Mouse (Mus musculus) gastrocnemius, postnatal 14 days (tissue): ENCODE data around the gene Zfhx3. TPM values are rescaled to one million over a fixed set of nuclear protein-coding genes. Genes with fewer than 3 reads are reported as not detected.

Source experiments
- DNase-seq: peaks from one replicate; pipeline ENCODE4 v3.0.0; 2021; ENCODE audit warnings: mixed read lengths
- intact Hi-C: fragments of 180-260 bp; cut with DNase I; formaldehyde crosslinking; loops from one replicate; pipeline ENCODE4 v1.15.1; 2025; ENCODE audit warnings: low total_unique reads
- total RNA-seq, 2 experiments: library from RNA; stranded (reverse); gene quantifications; 2 replicates each; pipeline ENCODE4 v1.2.3; 2021

Gene Zfhx3
- total RNA-seq, 2 experiments from 2014 or later, result 9.7 to 10.8 TPM

- intact Hi-C loops, result no loop called here
- no peak for DNase-seq
These were observed 459.7 kb downstream of the Zfhx3 start for GRCm38 (mm10) chr8:108402149-108402548.

GRCm38 (mm10) chr8:108406716-108407494, 464.5 kb downstream of the Zfhx3 start:
- intact Hi-C loops, result no loop called here
- DNase-seq, result no peak

GRCm38 (mm10) chr8:108419162-108419844, 476.9 kb downstream of the Zfhx3 start:
- intact Hi-C loops, result no loop called here
- DNase-seq, result no peak

- intact Hi-C loops, result no loop called here
These were observed 480.1 kb downstream of the Zfhx3 start for GRCm38 (mm10) chr8:108422521-108422920.

GRCm38 (mm10) chr8:108424337-108424736, 481.9 kb downstream of the Zfhx3 start:
- intact Hi-C loops, result no loop called here
- peak; percentile 16 for DNase-seq

More at GRCm38 (mm10) chr8:108422521-108422920, 480.1 kb downstream of the Zfhx3 start:
- no peak for DNase-seq

- intact Hi-C loops, result no loop called here
- DNase-seq, result no peak
These were observed 490.9 kb downstream of the Zfhx3 start for GRCm38 (mm10) chr8:108433321-108433720.

GRCm38 (mm10) chr8:108434510-108434909, 492.1 kb downstream of the Zfhx3 start:
- no peak for DNase-seq
- intact Hi-C loops, result no loop called here

GRCm38 (mm10) chr8:108436336-108436735, 493.9 kb downstream of the Zfhx3 start:
- DNase-seq, result no peak
- intact Hi-C loops, result no loop called here

- DNase-seq, result no peak
These were observed 494.9 kb downstream of the Zfhx3 start for GRCm38 (mm10) chr8:108437316-108437830.

GRCm38 (mm10) chr8:108440476-108440875, 498.0 kb downstream of the Zfhx3 start:
- intact Hi-C loops, result no loop called here

More at GRCm38 (mm10) chr8:108437316-108437830, 494.9 kb downstream of the Zfhx3 start:
- intact Hi-C loops, result no loop called here

GRCm38 (mm10) chr8:108450847-108451246, 508.4 kb downstream of the Zfhx3 start:
- DNase-seq, result no peak
- intact Hi-C loops, result no loop called here

More at GRCm38 (mm10) chr8:108440476-108440875, 498.0 kb downstream of the Zfhx3 start:
- no peak for DNase-seq

- no peak for DNase-seq
- intact Hi-C loops, result no loop called here
These were observed 512.3 kb downstream of the Zfhx3 start for GRCm38 (mm10) chr8:108454561-108455311.

- intact Hi-C loops, result no loop called here
- DNase-seq, result no peak
These were observed 524.2 kb downstream of the Zfhx3 start for GRCm38 (mm10) chr8:108466653-108467052.

- no peak for DNase-seq
- intact Hi-C loops, result no loop called here
These were observed 525.0 kb downstream of the Zfhx3 start for GRCm38 (mm10) chr8:108467172-108468035.

GRCm38 (mm10) chr8:108470269-108470668, 527.8 kb downstream of the Zfhx3 start:
- DNase-seq, result no peak
- intact Hi-C loops, result no loop called here

- intact Hi-C loops, result no loop called here
- no peak for DNase-seq
These were observed 532.1 kb downstream of the Zfhx3 start for GRCm38 (mm10) chr8:108474556-108474955.

- no peak for DNase-seq
- intact Hi-C loops, result no loop called here
These were observed 535.7 kb downstream of the Zfhx3 start for GRCm38 (mm10) chr8:108478131-108478530.

GRCm38 (mm10) chr8:108480141-108480540, 537.7 kb downstream of the Zfhx3 start:
- DNase-seq, result no peak

More at GRCm38 (mm10) chr8:108480141-108480540, 537.7 kb downstream of the Zfhx3 start:
- intact Hi-C loops, result no loop called here
